ENCODE assay signal across 13 mouse cellular contexts in the genomic region with DNA sequence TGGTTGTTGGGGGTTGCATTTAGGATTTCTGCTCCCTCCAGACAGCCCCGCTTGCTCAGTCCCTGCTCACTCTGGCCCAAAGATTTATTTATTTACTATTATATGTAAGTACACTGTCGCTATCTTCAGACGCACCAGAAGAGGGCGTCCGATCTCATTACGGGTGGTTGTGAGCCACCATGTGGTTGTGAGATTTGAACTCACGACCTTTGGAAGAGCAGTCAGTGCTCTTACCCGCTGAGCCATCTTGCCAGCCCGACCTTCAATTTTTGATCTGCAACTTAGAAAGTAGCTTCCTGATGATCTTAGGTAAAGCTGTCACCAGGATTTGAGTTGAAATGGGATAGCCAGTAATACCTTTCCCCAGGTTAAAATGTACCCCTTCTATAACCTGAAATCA. TPM values are rescaled to one million over a fixed set of nuclear protein-coding genes. Genes with fewer than 3 reads are reported as not detected.
DNase-seq lines count a peak whose midpoint lies in the region; ATAC-seq and TF ChIP-seq lines count a peak whose summit lies in the region.
"Had no signal": no experiment of that assay in that cellular context is flagged by ENCODE, and none has a peak within 500 bp of the region (broad histone marks: within the 10 kb centered on the region; RNA-seq: fewer than 3 reads in every experiment).

No protein-coding gene starts in this region.

- no peak overlapping the region for H3K4me3 ChIP-seq in hindbrain, embryonic 16.5 days (ENCODE audit: low read length)
- no peak overlapping the region for H3K4me3 ChIP-seq in hindbrain, embryonic 12.5 days
- H3K4me3 ChIP-seq in ES-Bruce4 (ENCODE audit: low read depth, low read length) = no peak overlapping the region
- no peak overlapping the region for H3K4me3 ChIP-seq in neural tube, embryonic 15.5 days (replicated peaks)
- H3K4me3 ChIP-seq in midbrain, embryonic 10.5 days = no peak overlapping the region
- H3K4me3 ChIP-seq: liver, embryonic 15.5 days; midbrain, embryonic 13.5 days had no signal

- ATAC-seq in hindbrain, embryonic 16.5 days = no peak
- ATAC-seq in hindbrain, embryonic 12.5 days (ENCODE audit: low FRiP score) = no peak
- ATAC-seq in neural tube, embryonic 15.5 days (ENCODE audit: low FRiP score) = no peak
- ATAC-seq: midbrain, embryonic 13.5 days had no signal

- TF ChIP-seq POLR2A in ES-Bruce4 (IDR thresholded peaks at IDR 0.05; ENCODE audit: insufficient read depth, low read length) = no peak

- TF ChIP-seq EP300 in ES-Bruce4 (IDR thresholded peaks at IDR 0.05; ENCODE audit: insufficient read depth, low read depth, low read length) = no peak

- TF ChIP-seq CTCF in ES-Bruce4 (IDR thresholded peaks at IDR 0.05; ENCODE audit: low read depth, low read length) = peak; percentile 15

- H3K4me2 ChIP-seq in hindbrain, embryonic 16.5 days (ENCODE audit: low read length) = peak overlapping the region; percentile 29; the same call in 1 of the 2 replicates
- no peak overlapping the region for H3K4me2 ChIP-seq in hindbrain, embryonic 12.5 days (replicated peaks)
- H3K4me2 ChIP-seq in neural tube, embryonic 15.5 days = peak overlapping the region; percentile 23; the same call in 1 of the 2 replicates
- H3K4me2 ChIP-seq: heart, embryonic 11.5 days; midbrain, embryonic 13.5 days had no signal

- peak; percentile 47 for DNase-seq in lung, postnatal 36 days
- DNase-seq in lung, postnatal 4 days = no peak
- DNase-seq in kidney, adult 11 months = no peak
- DNase-seq in midbrain, embryonic 10.5 days (ENCODE audit: low spot score) = no peak
- DNase-seq: adrenal gland, postnatal 25 days; right cerebral cortex, postnatal 25 days had no signal

- H3K27ac ChIP-seq in hindbrain, embryonic 16.5 days (ENCODE audit: low read depth, low read length) = no peak overlapping the region
- H3K27ac ChIP-seq in hindbrain, embryonic 12.5 days = no peak overlapping the region
- H3K27ac ChIP-seq in ES-Bruce4 (ENCODE audit: insufficient read depth, low read length) = no peak overlapping the region
- no peak overlapping the region for H3K27ac ChIP-seq in neural tube, embryonic 15.5 days (replicated peaks)
- no peak overlapping the region for H3K27ac ChIP-seq in midbrain, embryonic 10.5 days (replicated peaks)
- H3K27ac ChIP-seq: liver, embryonic 15.5 days; midbrain, embryonic 13.5 days had no signal

- peaks cover 2% of the 10 kb centered on the region for H3K27me3 ChIP-seq in hindbrain, embryonic 16.5 days (replicated peaks; ENCODE audit: control insufficient read depth, insufficient read depth, low read length)
- peaks cover 19% of the 10 kb centered on the region for H3K27me3 ChIP-seq in hindbrain, embryonic 12.5 days
- H3K27me3 ChIP-seq in ES-Bruce4 (ENCODE audit: control insufficient read depth, insufficient read depth, low read length, poor library complexity, severe bottlenecking) = peaks cover 11% of the 10 kb centered on the region
- peaks cover 9% of the 10 kb centered on the region; the same call in 1 of the 2 replicates for H3K27me3 ChIP-seq in neural tube, embryonic 15.5 days (replicated peaks)
- H3K27me3 ChIP-seq in midbrain, embryonic 10.5 days (ENCODE audit: low read depth, poor library complexity, severe bottlenecking) = peaks cover 39% of the 10 kb centered on the region

- peaks cover 21% of the 10 kb centered on the region for H3K4me1 ChIP-seq in hindbrain, embryonic 16.5 days (ENCODE audit: control insufficient read depth, insufficient read depth, low read depth, low read length)
- peaks cover 18% of the 10 kb centered on the region for H3K4me1 ChIP-seq in hindbrain, embryonic 12.5 days
- H3K4me1 ChIP-seq in ES-Bruce4 (ENCODE audit: control insufficient read depth, insufficient read depth, low read length) = no peaks in the 10 kb centered on the region
- peaks cover 39% of the 10 kb centered on the region for H3K4me1 ChIP-seq in neural tube, embryonic 15.5 days
- H3K4me1 ChIP-seq in midbrain, embryonic 10.5 days = peaks cover 16% of the 10 kb centered on the region

- WGBS in hindbrain, embryonic 16.5 days = 85% methylated on average over 9 of the region's 9 CpGs
- WGBS in hindbrain, embryonic 12.5 days = 81% methylated on average over 9 of the region's 9 CpGs
- WGBS in neural tube, embryonic 15.5 days = 81% methylated on average over 9 of the region's 9 CpGs
- WGBS in midbrain, embryonic 10.5 days = 84% methylated on average over 9 of the region's 9 CpGs

- H3K9me3 ChIP-seq in hindbrain, embryonic 16.5 days (ENCODE audit: control insufficient read depth, low read length) = no peaks in the 10 kb centered on the region
- no peaks in the 10 kb centered on the region for H3K9me3 ChIP-seq in hindbrain, embryonic 12.5 days (replicated peaks)
- H3K9me3 ChIP-seq in ES-Bruce4 (replicated peaks; ENCODE audit: control insufficient read depth, insufficient read depth, low read length, poor library complexity, severe bottlenecking) = no peaks in the 10 kb centered on the region
- no peaks in the 10 kb centered on the region for H3K9me3 ChIP-seq in neural tube, embryonic 15.5 days (replicated peaks)
- H3K9me3 ChIP-seq in midbrain, embryonic 10.5 days (replicated peaks) = no peaks in the 10 kb centered on the region
- H3K9me3 ChIP-seq: liver, embryonic 15.5 days; midbrain, embryonic 13.5 days had no signal

- H3K36me3 ChIP-seq in hindbrain, embryonic 16.5 days (ENCODE audit: control insufficient read depth, insufficient read depth, low read length) = no peaks in the 10 kb centered on the region
- no peaks in the 10 kb centered on the region for H3K36me3 ChIP-seq in hindbrain, embryonic 12.5 days
- H3K36me3 ChIP-seq in ES-Bruce4 (ENCODE audit: control insufficient read depth, insufficient read depth, low read length, poor library complexity, severe bottlenecking) = no peaks in the 10 kb centered on the region
- no peaks in the 10 kb centered on the region for H3K36me3 ChIP-seq in neural tube, embryonic 15.5 days
- H3K36me3 ChIP-seq in midbrain, embryonic 10.5 days = no peaks in the 10 kb centered on the region
- H3K36me3 ChIP-seq: liver, embryonic 15.5 days; midbrain, embryonic 13.5 days had no signal

- no peak overlapping the region for H3K9ac ChIP-seq in hindbrain, embryonic 16.5 days (ENCODE audit: low read depth, low read length)
- H3K9ac ChIP-seq in hindbrain, embryonic 12.5 days = no peak overlapping the region
- no peak overlapping the region for H3K9ac ChIP-seq in ES-Bruce4 (ENCODE audit: low read depth, poor library complexity, severe bottlenecking)
- H3K9ac ChIP-seq in neural tube, embryonic 15.5 days (replicated peaks) = no peak overlapping the region
- H3K9ac ChIP-seq: liver, embryonic 15.5 days; midbrain, embryonic 13.5 days had no signal

RNA-seq across cellular contexts. Expression of a gene that starts 1.8 kb away (rescaled TPM):
- 21.0 and 23.7 TPM in 2 replicates for polyA plus RNA-seq in hindbrain, embryonic 16.5 days (2015; fragmentation: Nextera tagmentation; extraction: Ambion mirVana)
- 26.3 and 28.7 TPM in 2 replicates for polyA plus RNA-seq in hindbrain, embryonic 12.5 days (2016; fragmentation: Nextera tagmentation; extraction: Ambion mirVana)
- polyA plus RNA-seq in ES-Bruce4 (2011; ENCODE audit: insufficient read depth, insufficient read length, low read depth, missing spikeins) = 18.8 and 20.8 TPM in 2 replicates
- polyA plus RNA-seq in neural tube, embryonic 15.5 days (2015; fragmentation: Nextera tagmentation; extraction: Ambion mirVana) = 25.0 and 26.5 TPM in 2 replicates
- 19.7 and 21.5 TPM in 2 replicates for polyA plus RNA-seq in midbrain, embryonic 10.5 days (2016; fragmentation: Nextera tagmentation; extraction: Ambion mirVana)

RNA-seq across cellular contexts. Expression of a gene that starts 2.2 kb away (rescaled TPM):
- 9.8 and 10.9 TPM in 2 replicates for polyA plus RNA-seq in hindbrain, embryonic 16.5 days (2015; fragmentation: Nextera tagmentation; extraction: Ambion mirVana)
- polyA plus RNA-seq in hindbrain, embryonic 12.5 days (2016; fragmentation: Nextera tagmentation; extraction: Ambion mirVana) = 5.6 and 5.9 TPM in 2 replicates
- 8.6 and 9.3 TPM in 2 replicates for polyA plus RNA-seq in ES-Bruce4 (2011; ENCODE audit: insufficient read depth, insufficient read length, low read depth, missing spikeins)
- polyA plus RNA-seq in neural tube, embryonic 15.5 days (2015; fragmentation: Nextera tagmentation; extraction: Ambion mirVana) = 11.2 and 12.0 TPM in 2 replicates
- 4.5 and 4.9 TPM in 2 replicates for polyA plus RNA-seq in midbrain, embryonic 10.5 days (2016; fragmentation: Nextera tagmentation; extraction: Ambion mirVana)
